Mouse (Mus musculus): ENCODE results near the gene Asrgl1. TPM values are rescaled to one million over a fixed set of nuclear protein-coding genes. Genes with fewer than 3 reads are reported as not detected.

Asrgl1 gene
- polyA plus RNA-seq, 1 experiment: 3.3 TPM

DNA sequence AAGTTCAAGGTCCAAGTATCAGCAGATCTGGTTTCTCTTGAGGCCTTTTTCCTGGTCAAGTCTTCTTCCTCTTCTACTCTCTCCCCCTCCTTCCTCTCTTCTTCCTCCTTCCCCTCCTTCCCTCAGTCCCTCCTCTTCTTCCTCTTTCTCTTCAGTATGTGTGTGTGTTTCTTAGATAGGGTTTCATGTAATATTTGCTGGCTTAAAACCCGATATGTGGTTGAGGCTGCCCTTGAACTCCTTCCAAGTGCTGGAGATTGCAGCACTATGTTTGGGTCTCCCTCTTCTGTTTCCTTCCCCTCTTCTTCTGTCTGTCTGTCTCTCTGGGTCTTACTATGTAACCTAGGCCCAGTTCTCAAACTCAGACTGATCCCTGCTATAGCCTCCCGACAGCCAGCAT is 72.6 kb downstream of the Asrgl1 start:
- Histone ChIP-seq H3K4me1 (ENCODE audit: control insufficient read depth, insufficient read depth, low read length) (peaks cover 18% of the 10 kb centered on the region), H3K27ac (ENCODE audit: insufficient read depth, low read length) (no peak overlapping the region), H3K4me3 (ENCODE audit: insufficient read depth, low read length) (no peak overlapping the region)
- TF ChIP-seq CTCF (IDR thresholded peaks at IDR 0.05; ENCODE audit: borderline replicate concordance, insufficient read depth, low read length): no peak
- TF ChIP-seq POLR2A (IDR thresholded peaks at IDR 0.05; ENCODE audit: low read depth, low read length): no peak

DNA sequence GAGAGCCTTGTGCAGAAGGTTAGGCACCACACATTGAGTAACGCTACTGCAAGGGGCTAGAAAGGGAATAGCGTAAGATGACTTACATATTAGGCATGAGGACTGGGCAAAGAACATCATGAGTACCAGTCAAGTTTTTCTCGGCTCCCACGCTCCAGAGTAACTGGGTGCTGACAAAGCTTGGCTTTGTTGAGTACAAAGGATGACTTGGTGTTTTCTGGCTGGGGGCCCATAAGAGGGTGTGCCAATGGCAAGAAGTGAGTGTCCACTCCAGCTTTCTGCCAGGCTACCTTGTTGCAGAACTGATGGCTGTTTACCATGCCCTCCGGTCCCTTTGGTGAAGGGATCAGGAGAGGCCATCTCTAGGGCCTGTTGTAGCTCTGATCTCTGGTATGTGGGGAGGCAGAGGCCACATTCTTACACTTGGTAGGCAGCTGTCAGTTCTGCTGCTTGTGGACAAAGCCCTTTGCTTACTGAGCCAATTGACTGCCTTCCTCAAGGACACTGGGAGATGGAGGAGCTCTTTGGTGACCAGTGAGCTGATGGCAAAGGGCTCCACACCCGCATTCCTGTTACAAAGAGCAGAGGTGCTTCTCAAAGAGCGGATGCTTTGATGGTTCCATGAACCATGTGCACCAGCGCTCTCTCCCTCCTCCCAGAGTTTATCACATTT is 74.1 kb downstream of the Asrgl1 start:
- H3K27ac ChIP-seq (ENCODE audit: insufficient read depth, low read length): peak overlapping the region; percentile 98
- peaks cover 16% of the 10 kb centered on the region for H3K4me1 ChIP-seq (ENCODE audit: control insufficient read depth, insufficient read depth, low read length)
- no peak for TF ChIP-seq CTCF (IDR thresholded peaks at IDR 0.05; ENCODE audit: borderline replicate concordance, insufficient read depth, low read length)
- TF ChIP-seq POLR2A (IDR thresholded peaks at IDR 0.05; ENCODE audit: low read depth, low read length): no peak
- H3K4me3 ChIP-seq (ENCODE audit: insufficient read depth, low read length): no peak overlapping the region

DNA sequence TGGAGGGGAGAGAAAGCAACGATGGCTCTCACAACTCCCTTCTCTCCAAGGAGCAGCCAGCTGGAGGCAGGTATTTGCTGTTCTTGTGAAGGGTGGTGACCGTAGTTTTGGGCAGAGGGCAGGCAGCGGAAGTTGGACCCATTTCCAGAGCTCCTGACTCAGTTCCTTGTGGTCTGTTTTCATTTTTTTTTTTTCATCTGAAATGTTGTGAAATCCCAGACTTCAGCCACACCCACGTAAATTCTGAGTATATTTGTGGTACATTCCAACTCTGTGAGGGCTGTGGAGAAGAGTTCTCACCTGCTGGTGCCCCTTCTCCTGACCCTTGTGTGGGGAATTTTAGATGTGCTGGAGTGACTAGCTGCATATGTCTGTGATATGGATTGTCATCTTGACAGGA is 75.3 kb downstream of the Asrgl1 start:
- H3K4me1 ChIP-seq (ENCODE audit: control insufficient read depth, insufficient read depth, low read length): peaks cover 7% of the 10 kb centered on the region
- no peak for TF ChIP-seq CTCF (IDR thresholded peaks at IDR 0.05; ENCODE audit: borderline replicate concordance, insufficient read depth, low read length)
- 0 out of 2 replicates have a peak, but pooled peaks have one; percentile 5 for TF ChIP-seq POLR2A (IDR thresholded peaks at IDR 0.05; ENCODE audit: low read depth, low read length)
- no peak overlapping the region for H3K4me3 ChIP-seq (ENCODE audit: insufficient read depth, low read length)
- peak overlapping the region; percentile 98 for H3K27ac ChIP-seq (ENCODE audit: insufficient read depth, low read length)

Other genes starting within 250 kb of the Asrgl1 start
- 61.7 and 68.8 TPM in 2 replicates for gene 1810009A15Rik, start 246.8 kb downstream of the Asrgl1 start, polyA plus RNA-seq (2011; ENCODE audit: insufficient read length, low read depth, missing spikeins)
- 16.8 and 18.4 TPM in 2 replicates for gene Gm49416, start 246.7 kb downstream of the Asrgl1 start, polyA plus RNA-seq (2011; ENCODE audit: insufficient read length, low read depth, missing spikeins)
- 20.2 and 23.1 TPM in 2 replicates for gene Ints5, start 242.6 kb downstream of the Asrgl1 start, polyA plus RNA-seq (2011; ENCODE audit: insufficient read length, low read depth, missing spikeins)
- 176 and 190 TPM in 2 replicates for gene Ganab, start 237.6 kb downstream of the Asrgl1 start, polyA plus RNA-seq (2011; ENCODE audit: insufficient read length, low read depth, missing spikeins)
- 26.7 and 28.9 TPM in 2 replicates for gene B3gat3, start 215.3 kb downstream of the Asrgl1 start, polyA plus RNA-seq (2011; ENCODE audit: insufficient read length, low read depth, missing spikeins)
- gene Rom1, start 206.3 kb downstream of the Asrgl1 start, polyA plus RNA-seq (2011; ENCODE audit: insufficient read length, low read depth, missing spikeins): 2.7 and 3.5 TPM in 2 replicates
- 26.2 and 28.2 TPM in 2 replicates for gene Eml3, start 206.1 kb downstream of the Asrgl1 start, polyA plus RNA-seq (2011; ENCODE audit: insufficient read length, low read depth, missing spikeins)
- 101 and 102 TPM in 2 replicates for gene Mta2, start 193.8 kb downstream of the Asrgl1 start, polyA plus RNA-seq (2011; ENCODE audit: insufficient read length, low read depth, missing spikeins)
- 16.8 and 19.7 TPM in 2 replicates for gene Tut1, start 181.8 kb downstream of the Asrgl1 start, polyA plus RNA-seq (2011; ENCODE audit: insufficient read length, low read depth, missing spikeins)
- gene Eef1g, start 168.6 kb downstream of the Asrgl1 start, polyA plus RNA-seq (2011; ENCODE audit: insufficient read length, low read depth, missing spikeins): 882 and 905 TPM in 2 replicates
- gene Ahnak, start 146.4 kb downstream of the Asrgl1 start, polyA plus RNA-seq (2011; ENCODE audit: insufficient read length, low read depth, missing spikeins): 559 and 687 TPM in 2 replicates
- gene Scgb1a1, start 47.7 kb downstream of the Asrgl1 start, polyA plus RNA-seq (2011; ENCODE audit: insufficient read length, low read depth, missing spikeins): not detected in 2 replicates